Mouse (Mus musculus) cerebellum, adult 18-20 months (tissue): ENCODE results near the gene Fgfr2.
A peak's percentile ranks its signal among the peaks of the same experiment; 100 is the strongest.

Experiments
- DNase-seq, 2 experiments: peaks; one replicate each; pipeline ENCODE4 v3.0.0; 2021

Gene Fgfr2

DNA sequence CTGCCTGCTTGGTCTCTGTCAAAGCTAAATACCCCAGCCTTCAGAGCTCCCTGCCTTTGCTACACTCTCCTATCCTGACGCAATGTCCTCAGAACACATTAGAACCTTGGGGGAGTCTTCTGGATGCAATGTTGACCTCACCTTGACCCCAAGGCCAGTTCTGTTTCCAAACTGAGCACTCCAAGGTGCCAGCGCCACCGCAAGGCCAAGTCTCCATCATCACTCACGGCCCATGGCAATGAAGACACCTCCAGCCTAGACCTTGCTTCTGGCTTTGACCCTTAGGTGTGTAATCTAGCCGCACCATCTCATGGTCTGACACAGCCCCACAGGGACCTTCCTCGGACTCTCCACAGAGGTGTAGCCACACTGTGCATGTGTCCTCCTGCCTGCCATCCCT is 2325.6 kb downstream of the Fgfr2 start:
- DNase-seq: no peak

DNA sequence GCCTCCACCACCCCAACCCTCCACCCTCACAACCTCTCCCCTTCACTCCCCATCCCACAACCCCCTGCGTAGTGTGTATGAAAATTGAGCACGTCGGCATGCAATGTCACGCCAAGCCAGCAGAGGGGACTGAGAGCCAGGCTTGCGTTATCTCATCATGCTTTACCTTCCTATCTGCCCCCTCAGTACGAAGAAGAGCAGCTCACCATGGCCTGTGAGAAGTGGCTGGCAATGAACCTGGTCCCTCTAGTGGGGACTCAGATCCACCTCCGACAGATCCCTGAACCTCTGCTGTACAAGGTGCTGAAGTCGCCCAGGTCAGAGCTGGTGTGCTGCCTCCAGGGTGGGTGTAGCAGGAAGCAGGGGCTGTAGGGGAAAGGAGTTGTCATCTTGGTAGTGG is 2326.4 kb downstream of the Fgfr2 start:
- no peak for DNase-seq

GRCm38 (mm10) chr7:130793671-130794070 is 2329.5 kb downstream of the Fgfr2 start:
- no peak for DNase-seq

- DNase-seq: no peak
Measured at GRCm38 (mm10) chr7:130789456-130789855, 2333.7 kb downstream of the Fgfr2 start.

DNA sequence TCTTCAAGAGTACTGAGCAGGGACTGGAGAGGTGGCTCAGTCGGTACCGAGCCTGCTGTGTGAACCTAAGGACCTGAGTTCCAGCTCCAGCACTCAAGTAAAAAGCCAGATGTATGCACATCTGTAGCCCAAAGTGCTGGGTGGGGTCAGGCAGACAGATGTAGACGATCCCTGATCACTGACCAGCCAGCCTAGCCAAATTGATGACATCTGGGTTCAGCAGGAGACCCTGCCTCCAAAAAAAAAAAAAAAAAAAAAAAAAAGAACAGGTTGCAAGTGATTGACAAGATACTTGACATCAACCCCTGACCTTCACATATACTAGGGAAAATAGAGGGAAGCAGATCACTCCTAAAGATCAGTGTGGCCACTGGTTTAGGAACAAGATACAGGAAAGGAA is 2334.2 kb downstream of the Fgfr2 start:
- DNase-seq: no peak

DNA sequence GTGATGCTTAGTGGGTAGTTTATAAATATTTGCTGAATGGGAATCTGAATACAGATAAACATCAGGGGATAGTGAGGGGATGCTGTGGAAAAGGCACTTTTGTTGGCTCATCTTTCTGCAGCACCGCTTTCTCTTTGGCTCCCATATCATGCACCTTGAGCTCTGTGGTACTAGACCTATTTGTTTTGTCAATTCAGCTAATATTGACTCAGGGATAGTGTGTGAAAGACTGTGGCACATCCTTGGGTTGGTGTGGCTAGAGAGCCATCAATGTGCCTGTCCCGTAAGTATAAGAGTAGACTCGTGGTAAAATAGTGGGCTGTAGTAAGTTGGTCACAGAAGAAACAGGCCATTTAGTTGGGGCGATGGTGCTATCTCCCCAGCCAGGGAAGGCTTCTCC is 2335.6 kb downstream of the Fgfr2 start:
- no peak for DNase-seq

- DNase-seq: no peak
Measured at GRCm38 (mm10) chr7:130786708-130787107, 2336.4 kb downstream of the Fgfr2 start.

- no peak for DNase-seq
Measured at GRCm38 (mm10) chr7:130785923-130786575, 2337.1 kb downstream of the Fgfr2 start.

DNA sequence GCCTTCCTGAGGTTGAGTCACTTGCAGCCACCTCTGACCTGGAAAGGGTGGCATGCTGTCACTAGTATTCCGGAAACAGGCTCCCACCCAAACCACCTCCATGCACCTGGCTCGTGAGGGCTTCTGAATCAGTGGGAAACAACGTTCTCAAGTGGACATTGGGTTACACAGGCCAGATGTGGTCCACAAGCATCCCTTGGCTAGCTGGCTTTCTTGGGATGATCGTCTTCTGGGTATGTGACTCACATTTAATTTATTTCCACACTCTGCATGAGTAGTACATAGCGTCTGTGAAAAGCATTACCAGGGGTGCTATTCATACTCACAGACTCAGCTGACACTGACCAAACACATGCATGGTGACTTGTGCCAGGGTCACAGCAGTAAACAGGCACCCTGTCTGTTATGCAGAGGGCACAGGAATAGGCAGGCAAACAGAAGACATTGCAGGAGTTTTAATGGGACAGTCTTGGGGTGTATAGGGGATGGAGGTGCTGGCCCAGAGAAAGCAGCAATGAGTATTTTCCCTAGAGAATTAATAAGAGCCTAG is 2340.6 kb downstream of the Fgfr2 start:
- DNase-seq: no peak

- no peak for DNase-seq
Measured at GRCm38 (mm10) chr7:130780866-130781419, 2342.2 kb downstream of the Fgfr2 start.

DNA sequence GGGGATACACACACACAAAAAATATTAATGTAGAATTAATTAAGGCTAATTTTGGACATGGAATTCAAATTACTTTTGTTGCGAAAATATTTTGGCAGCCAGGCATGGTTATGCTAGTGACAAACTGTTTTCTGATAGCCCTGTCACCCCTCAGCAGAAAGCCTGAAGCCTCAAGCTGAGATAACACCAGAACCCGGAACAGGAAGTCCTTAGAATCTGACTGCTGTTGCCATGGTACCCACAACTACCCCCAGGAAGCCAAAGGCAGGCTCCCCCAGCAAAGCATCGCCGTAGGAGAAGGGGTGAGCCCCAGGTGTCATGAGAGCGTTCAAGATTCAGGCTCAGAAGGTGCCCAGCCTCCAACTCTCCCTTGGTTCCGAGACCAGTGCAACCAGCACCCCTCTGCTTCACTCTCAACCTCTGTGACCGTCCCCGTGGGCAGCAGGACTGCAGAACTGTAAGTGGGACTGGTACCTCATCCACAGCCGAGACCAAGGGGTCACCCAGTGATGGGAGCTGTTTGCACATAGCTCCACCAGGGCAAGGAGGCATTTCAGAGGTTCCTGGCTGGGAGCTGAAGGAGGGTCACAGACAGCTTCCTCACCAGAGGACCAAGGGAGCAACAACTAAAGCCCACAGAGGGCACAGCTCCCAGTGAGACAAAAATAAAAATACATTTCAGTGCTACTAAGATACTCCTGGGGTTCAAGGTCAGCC is 2349.1 kb downstream of the Fgfr2 start, which contains the start of gene Btbd16:
Gene Btbd16, plus strand, starts transcription at position 156 of the 717 bp plus-strand sequence.
- no peak for DNase-seq

DNA sequence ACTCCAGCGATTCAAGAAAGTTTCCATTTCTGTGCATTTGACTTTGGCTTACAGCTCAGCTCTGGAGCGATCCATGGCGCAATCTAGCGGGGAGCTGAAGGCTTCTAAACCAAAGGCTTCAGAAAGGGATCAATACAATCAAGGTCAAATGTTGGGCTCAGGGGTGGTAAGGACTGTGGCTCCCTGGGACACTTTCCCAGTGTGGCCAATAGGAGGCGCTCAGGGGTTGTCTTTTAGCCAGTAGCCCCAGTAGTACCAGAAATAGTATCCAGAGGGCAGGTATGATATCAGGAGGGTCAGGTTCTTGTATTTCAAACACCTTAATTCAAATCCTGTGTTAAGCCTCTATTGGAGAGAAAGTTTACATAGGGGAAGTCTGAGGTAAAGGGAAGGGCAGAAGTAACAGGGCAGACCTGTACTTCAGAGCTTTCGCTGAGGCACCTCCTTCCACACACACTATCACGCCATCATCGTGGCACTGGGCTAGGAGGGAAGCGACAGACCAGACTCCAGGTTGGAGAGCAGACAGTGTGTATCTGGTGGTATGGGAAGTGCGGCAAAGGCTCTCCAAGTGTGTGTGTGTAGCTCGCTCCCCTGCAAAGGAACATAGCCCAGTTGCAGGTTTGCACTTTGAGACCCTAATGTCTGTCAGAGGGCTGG is 2349.8 kb downstream of the Fgfr2 start:
- peak in 1 of 2 experiments; percentile 24 for DNase-seq

- peak; percentile 85 to 87 for DNase-seq
Measured at GRCm38 (mm10) chr7:130770707-130771106, 2352.4 kb downstream of the Fgfr2 start.

DNA sequence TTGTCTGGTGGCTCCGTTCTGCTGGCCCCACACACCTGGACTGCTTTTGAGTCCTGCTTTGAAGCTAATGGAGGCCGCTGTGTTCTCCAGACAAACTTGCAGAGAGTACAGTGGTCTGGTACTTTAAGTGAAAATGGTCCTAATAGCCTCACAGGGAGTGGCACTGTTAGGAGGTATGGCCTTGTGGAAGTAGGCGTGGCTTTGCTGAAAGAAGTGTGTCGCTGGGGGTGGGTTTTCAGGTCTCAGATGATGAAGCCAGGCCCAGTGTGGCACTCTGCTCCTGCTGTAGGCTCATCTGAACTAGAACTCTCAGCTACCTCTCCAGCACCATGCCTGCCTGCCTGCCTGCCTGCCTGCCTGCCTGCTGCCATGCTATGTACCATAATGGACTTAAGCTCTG is 2355.0 kb downstream of the Fgfr2 start:
- DNase-seq: no peak

DNA sequence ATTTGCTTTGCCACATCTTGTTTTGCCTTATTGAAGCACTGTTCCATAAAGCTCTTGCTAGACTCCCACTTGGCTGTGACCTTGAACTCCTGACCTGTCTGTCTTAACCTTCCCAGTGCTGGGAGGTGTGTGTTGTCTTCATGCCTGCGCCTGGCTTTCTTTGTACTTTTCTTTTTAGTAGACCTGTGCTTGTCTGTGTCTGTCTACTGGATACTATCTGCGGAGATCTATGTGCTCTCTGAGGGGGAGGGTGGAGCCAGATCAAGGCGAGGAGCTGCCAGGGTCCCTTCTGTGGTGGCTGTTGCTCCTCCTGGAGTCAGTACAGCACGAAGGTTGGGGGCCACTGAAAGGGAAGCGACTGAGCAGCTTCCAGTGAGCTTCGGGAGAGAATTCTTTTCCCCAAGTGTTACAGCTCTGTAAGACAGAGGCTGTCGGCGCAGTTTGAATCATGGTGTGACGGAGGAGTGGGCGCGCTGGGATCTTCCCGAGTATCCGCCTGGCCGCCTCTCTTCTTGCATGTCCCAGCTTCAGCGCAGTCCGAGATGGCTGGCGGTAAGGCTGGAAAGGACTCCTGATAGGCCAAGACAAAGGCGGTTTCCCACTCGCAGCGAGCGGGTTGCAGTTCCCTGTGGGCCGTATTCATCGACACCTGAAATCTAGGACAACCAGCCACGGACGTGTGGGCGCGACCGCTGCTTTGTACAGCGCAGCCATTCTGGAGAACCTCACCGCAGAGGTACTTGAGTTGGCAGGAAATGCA is 2356.6 kb downstream of the Fgfr2 start:
- peak; percentile 24 to 39 for DNase-seq

GRCm38 (mm10) chr7:130764160-130764559 is 2359.0 kb downstream of the Fgfr2 start:
- DNase-seq: no peak

GRCm38 (mm10) chr7:130762071-130762897 is 2360.9 kb downstream of the Fgfr2 start:
- peak; percentile 73 to 75 for DNase-seq

- DNase-seq: no peak
Measured at GRCm38 (mm10) chr7:130757326-130757865, 2365.8 kb downstream of the Fgfr2 start.

GRCm38 (mm10) chr7:130756343-130756835 is 2366.8 kb downstream of the Fgfr2 start:
- DNase-seq: no peak

DNA sequence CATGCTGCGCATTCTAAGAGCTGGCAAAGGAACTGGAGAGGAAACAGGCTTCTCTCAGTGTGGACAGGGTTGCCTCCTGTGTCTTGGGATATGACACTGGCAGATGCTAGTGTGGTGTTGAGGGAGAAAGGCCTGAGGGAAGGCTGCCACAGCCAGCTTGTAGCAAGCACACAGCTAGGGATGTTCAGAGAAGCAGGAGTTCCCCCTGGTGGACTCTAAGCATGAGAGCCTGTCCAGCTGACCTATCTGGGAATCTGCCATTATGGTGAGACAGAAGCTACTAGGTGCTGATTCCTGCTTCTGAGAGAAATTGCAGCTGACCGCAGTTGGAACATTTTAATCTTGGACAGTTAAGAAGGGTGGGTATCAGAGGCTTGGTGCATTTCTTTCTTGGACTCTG is 2368.4 kb downstream of the Fgfr2 start:
- DNase-seq: peak; percentile 48 to 63

DNA sequence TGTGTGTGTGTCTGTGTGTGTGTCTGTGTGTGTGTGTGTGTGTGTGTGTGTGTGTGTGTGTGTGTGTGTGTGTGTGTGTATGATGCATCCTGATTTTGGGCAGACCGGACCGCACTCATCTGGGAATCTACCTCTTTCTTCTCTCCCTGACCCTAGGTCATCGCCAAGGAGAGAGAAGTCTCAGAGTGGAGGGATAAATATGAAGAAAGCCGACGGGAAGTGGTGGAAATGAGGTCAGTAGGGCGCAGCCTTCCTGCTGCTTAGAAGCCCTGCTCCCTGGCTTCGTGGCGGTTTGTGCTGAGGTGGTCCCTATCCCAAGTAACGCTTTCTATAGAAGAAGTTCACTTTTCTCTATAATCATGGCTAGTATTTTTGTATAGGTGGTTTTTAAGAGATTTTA is 2371.5 kb downstream of the Fgfr2 start:
- no peak for DNase-seq
